Mouse (Mus musculus) testis, adult 2 months (tissue): Measurements from ENCODE around the gene Bckdk.

Experiments used
- CTCF ChIP-seq: fragments of 200-500 bp; IDR thresholded peaks from 2 replicates; pipeline ENCODE4 v1.5.1; 2012; ENCODE audit warnings: low read depth, mild to moderate bottlenecking, inconsistent platforms, low read length, moderate library complexity; ENCODE audit not compliant: control insufficient read depth, insufficient read depth, insufficient replicate concordance
- POLR2A ChIP-seq: fragments of 200-500 bp; IDR thresholded peaks from 2 replicates; pipeline ENCODE4 v1.6.1; 2012; ENCODE audit warnings: low read depth, mild to moderate bottlenecking, inconsistent platforms, low read length, moderate library complexity; ENCODE audit not compliant: control insufficient read depth

- TF ChIP-seq CTCF (no peak), POLR2A (no peak)
These were observed 13.1 kb upstream of the Bckdk start, which contains the start of gene Prss53 for GRCm38 (mm10) chr7:127890798-127891197.
